Mouse (Mus musculus): ENCODE measurements around the gene Tedc2.

Gene Tedc2

GRCm38 (mm10) chr17:24212441-24213018 is 8.1 kb downstream of the Tedc2 start:
- no peak for DNase-seq (ENCODE audit: low read depth)

DNA sequence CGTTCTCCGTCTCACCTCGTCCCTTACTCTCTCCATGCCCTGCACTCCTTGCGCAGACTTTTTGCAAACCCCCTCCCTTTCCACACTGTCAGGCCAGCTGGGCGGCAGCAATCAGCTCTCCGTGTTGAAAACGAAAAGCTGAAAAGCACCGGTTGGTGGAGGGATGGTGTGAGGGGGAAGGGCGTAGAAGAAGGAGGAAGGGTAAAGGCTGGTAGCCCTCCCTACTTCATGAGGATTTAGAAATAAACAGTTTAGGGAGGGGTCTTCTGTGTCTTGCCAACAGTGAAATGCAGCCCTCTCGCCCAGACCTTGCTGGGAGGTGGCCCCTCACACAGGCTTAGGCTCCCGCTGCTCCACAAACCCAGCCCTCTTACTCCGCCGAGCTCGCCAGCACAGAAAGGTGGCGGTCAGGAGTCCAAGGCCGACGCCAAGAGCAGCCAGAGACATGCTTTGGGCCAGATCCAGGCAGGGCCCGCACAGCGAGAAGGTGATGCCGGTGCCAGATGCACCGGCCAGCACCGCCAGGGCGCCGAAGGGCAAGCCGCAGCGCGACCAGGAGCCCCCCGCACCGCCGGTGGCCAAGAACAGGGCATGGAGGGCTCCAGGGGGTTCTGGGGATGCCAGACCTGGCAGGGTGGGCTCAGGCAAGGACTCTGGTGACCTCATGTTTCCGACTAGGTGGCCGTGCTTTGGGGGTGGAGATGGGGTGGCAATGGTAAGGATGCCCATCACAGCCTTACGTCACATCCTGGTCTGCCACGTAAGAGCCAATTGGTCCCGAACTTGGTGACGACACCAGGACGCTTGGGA is 8.8 kb downstream of the Tedc2 start:
- no peak for DNase-seq (ENCODE audit: low read depth)

DNA sequence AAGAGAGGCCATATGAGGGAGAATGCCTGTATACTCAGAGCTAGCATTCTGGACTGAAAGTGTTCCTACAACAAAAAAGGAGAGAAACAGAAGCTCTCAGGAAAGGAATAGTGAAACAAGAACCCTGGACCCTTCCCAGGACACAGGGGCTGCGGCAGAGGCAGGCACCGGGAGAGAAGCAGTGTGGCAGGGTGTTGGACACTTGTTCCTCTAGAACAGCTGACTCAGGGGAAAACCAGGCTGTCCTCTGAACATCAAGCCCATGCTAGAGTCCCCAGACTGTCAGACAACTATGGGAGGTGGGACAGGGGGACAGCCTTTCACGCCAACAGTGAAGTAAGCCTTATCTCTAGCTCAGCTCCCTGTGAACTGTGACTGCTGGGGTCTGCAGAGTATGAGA is 10.1 kb downstream of the Tedc2 start:
- DNase-seq (ENCODE audit: low read depth): no peak

DNA sequence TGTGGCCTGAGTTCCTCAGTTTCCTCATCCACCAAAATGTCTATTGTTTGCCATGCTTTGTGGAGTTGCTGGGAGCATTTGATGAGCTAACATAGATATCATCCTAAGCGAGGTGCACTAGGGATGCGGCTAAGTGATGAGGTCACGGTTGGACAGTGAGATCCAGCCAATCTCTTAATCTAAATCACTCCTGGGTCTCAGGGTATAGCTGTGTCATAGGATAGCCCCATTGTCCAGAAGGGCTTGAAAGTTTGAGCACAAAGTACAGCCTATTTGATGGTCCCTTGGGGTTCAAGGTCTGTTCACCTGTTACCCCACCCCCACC is 10.8 kb downstream of the Tedc2 start:
- DNase-seq (ENCODE audit: low read depth): no peak

DNA sequence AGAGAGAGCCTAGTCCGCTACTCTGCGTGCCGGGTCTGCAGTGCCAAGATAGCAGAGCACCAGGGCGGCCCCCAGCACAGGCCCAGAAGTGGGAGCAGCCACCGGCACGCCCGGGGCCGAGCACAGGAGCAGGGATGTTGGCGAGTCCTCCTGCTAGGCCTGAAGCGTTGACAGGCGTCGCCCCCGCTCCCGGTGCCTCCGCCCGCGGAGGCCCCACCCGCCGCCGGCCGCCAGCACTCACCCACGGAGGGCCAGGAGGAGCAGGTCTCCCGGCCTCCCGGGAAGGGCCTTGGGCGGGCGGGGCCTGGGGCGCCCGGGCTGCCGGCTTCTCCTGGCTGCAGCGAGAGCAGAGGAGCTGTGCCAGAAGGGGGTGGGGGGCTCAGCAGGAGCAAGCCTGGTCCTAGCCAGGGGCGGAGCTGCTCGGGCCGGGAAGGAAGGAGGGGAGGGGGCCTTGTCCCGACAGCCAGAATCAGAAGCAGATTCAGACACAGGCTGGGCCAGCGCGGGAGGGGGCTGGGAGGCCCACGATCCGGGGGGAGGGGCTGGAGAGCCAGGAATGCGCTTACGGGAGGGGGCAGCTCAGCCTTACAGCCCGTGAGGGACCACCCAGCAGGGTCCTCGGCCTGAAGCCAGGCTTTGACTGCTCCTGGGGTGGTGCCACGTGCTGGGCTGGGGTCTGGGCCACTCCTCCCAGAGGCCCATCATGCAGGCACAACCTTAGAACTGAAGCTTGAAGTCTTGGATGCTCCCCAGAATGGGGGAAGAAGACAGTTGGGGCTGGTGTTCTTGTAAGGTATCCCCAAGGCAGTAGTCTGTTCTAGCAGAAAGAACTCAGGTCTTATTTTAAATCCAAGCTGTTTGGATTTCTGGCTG is 11.4 kb downstream of the Tedc2 start, which contains the start of gene Ntn3:
Gene Ntn3, minus strand, starts transcription at position 489 of the 873 bp plus-strand sequence.
- DNase-seq (ENCODE audit: low read depth): no peak

- no peak for DNase-seq (ENCODE audit: low read depth)
Measured at GRCm38 (mm10) chr17:24208641-24209042, 12.0 kb downstream of the Tedc2 start.

GRCm38 (mm10) chr17:24207768-24208640 is 12.6 kb downstream of the Tedc2 start:
- DNase-seq (ENCODE audit: low read depth): no peak

- no peak for DNase-seq (ENCODE audit: low read depth)
Measured at GRCm38 (mm10) chr17:24206451-24207351, 13.9 kb downstream of the Tedc2 start.

GRCm38 (mm10) chr17:24205908-24206361 is 14.7 kb downstream of the Tedc2 start:
- no peak for DNase-seq (ENCODE audit: low read depth)

DNA sequence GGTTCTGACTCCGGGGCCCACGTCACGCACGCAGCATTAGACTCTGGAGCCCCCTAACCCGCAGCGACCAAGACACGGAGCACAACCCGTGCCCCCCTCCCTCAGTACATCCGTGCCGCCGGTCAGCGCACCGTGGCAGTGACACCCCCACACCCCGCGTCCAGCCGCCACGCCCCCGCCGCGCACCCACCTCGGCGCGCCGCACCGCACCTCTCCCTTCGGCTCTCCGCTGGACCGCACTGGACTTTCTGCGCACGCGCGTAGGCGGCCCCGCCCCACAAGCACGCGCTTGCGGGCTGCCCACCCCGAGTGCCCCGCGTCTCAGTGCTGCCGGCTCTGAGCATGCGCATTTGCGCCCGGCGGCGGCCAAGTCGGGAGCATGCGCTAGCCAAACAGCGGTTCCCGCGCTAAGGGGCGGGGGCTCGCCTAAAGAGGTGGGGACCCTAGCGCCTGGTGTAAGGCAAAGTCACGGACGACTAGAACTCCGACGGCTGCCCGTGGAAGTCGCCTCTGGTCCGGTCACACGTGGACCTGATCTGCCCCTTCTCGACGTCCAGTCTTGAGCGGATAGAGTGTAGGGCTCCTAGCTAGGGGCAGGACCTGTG is 15.3 kb downstream of the Tedc2 start, which contains the start of gene Tbc1d24:
Gene Tbc1d24, minus strand, starts transcription at position 279 of the 605 bp plus-strand sequence.
- peak; percentile 90 for DNase-seq (ENCODE audit: low read depth)

DNA sequence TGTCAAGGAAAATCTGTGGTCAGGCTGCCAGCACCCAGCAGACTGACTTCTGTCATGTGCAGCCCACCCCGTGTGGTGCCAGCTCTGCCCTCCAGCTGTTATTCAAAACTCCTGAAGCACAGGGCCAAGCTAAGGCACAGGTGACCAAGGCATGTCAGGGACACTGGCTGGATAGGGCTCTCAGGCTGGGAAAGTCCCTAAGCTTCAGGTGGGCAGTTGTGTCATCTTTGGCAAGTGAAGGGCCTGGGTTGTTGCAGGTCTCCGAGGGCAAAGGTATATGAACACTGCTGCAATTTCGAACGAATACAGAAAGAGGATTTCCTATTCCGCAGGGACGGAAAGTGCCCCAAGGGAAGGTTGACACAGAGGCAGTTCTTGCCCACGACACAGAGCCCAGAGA is 15.8 kb downstream of the Tedc2 start:
- DNase-seq (ENCODE audit: low read depth): no peak

DNA sequence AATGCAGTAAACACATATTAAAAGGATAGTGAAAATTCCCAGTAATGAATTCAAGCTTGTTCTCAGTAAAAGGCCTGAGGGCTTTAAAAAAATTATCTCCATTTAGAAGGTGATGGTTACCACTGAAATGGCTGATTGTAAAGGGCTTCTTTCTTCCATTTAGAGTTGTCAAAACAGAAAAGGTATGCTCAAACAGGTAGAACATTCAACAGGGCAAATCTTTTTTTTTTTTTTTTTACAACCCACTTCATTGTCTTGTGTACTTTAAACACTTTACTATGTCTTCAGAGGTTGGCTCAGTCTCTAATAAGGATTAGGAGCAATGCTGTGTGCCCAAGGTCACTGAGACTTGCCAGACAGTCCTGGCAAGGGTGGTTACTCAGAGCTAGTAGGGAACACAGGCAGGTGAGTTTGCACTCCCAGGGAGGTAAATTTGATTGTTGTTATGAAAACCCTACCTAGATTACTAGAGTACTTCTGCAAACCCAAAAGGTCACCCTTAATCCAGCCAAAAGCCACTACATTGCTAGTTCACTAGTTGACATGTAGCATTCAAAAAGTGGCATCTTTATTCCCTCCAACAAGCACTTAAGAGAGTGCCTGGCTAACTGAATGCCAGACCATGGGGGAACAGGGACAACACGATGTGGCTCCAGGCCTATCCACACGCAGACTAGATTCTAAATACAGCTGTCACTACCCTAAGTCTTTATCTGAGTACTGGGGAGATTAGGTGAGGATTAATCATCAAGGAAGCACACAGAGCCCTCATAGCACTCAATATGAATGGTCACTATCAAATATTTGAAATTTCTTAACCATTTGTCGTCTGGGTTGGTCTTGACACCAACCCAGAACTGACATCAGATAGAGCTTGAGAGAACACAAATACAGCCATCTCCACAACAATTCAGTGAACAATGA is 16.8 kb downstream of the Tedc2 start:
- DNase-seq (ENCODE audit: low read depth): no peak

- DNase-seq (ENCODE audit: low read depth): no peak
Measured at GRCm38 (mm10) chr17:24203068-24203467, 17.6 kb downstream of the Tedc2 start.

DNA sequence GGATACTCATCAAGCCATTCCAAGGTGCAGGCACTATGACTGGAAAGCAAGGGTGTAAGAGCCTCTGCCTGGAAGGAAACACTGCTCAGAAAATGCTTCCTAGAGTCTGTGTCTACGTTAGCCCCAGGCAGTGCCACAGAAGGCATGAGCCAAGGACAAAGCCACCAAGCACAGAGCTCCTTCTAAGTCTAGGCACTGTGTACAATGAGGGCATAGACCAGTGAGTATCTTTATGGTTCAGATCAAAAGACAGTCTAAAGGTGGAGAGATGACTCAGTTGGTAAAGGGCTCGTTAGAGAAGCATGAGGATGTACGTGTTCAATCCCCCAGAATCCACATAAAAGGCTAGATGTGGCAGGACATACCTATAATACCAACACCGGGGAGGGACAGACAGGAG is 19.6 kb downstream of the Tedc2 start:
- DNase-seq (ENCODE audit: low read depth): no peak

DNA sequence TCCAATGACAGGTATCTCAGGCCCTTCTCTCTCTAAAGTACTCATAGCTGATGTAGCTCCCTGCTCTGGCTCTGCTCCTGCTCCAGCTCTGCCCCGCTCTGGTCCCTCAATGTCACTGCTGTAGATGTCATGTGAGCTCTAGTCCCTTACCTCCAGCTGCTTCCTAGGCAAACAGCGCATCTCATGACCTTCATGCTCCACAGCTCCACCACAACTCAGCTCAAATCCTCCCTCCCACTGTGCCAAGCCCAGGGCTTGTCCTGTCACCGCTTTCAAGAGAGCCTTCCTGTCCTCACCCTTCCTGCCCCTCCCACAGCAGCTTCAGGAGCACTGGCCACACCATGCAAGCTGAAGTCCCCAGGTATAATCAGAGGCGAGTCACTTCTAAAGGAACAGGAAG is 20.9 kb downstream of the Tedc2 start:
- DNase-seq (ENCODE audit: low read depth): peak; percentile 42

GRCm38 (mm10) chr17:24199252-24199651 is 21.4 kb downstream of the Tedc2 start:
- DNase-seq (ENCODE audit: low read depth): no peak

DNA sequence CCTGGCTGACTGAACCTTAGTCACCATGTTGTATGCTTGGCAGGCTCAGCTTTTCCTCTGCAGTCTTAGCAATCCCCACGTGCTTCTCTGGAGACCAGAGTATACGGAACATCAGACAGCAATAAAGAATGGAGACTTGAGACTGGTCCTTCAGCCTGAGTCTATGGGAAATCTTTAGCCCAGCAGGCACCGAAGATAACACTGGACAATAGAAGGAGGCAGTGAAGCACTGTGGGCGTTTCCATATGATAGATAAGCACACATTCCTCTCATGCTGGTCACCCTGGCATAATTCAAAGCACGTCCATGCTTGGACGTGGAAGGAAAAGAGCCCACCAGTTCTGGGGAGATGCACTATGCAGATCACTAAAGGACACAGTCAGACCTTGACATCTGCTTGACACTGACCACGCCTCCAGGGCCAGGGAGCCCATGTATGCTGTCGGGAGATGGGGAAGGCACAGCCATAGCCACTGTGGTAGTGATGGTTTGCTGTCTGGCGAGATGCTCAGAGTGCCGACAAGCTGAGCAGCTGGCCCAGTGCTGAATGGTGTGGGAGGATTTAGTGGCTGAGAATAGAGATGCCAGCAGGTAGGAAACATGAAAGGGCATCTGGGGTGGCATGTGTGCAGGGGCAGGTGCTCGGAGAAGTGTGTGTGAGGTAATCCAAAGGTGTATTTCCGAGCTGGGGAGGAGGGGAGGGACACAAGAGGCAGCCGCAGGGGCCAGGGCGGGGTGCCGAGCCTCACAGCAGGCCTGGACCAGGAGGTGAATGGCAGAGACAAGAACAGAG is 23.4 kb downstream of the Tedc2 start:
- no peak for DNase-seq (ENCODE audit: low read depth)

GRCm38 (mm10) chr17:24195349-24195748 is 25.3 kb downstream of the Tedc2 start:
- DNase-seq (ENCODE audit: low read depth): no peak

Measured in 416B (cell line).